Mouse (Mus musculus) testis, adult 2 months (tissue): ENCODE measurements around the gene Mcrip1.
"Not testable (repeated sequence)": the region's sequence is repeated elsewhere in the genome, so short reads cannot be mapped to it uniquely, and the experiment has no call there.

ENCODE experiments used
- CTCF ChIP-seq: fragments of 200-500 bp; IDR thresholded peaks from 2 replicates; pipeline ENCODE4 v1.5.1; 2012; ENCODE audit warnings: low read depth, mild to moderate bottlenecking, inconsistent platforms, low read length, moderate library complexity; ENCODE audit not compliant: control insufficient read depth, insufficient read depth, insufficient replicate concordance
- POLR2A ChIP-seq: fragments of 200-500 bp; IDR thresholded peaks from 2 replicates; pipeline ENCODE4 v1.6.1; 2012; ENCODE audit warnings: low read depth, mild to moderate bottlenecking, inconsistent platforms, low read length, moderate library complexity; ENCODE audit not compliant: control insufficient read depth

DNA sequence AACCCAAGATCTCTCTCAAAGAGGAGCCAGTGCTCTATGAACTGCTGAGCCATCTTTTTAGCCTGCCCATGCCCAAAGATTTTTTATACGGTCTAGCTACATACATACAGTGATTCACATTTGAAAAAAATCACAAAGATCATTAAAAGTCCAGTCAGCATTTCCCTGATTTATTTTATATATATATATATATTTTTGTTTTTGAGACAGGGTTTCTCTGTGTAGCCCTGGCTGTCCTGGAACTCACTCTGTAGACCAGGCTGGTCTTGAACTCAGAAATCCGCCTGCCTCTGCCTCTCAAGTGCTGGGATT lies 33.4 kb upstream of the Mcrip1 start:
- not testable (repeated sequence) for TF ChIP-seq POLR2A, CTCF
